Mouse (Mus musculus) C2C12 (cell line): ENCODE data around the gene Bphl.

Experiments used
- MAX ChIP-seq: IDR thresholded peaks from one replicate; pipeline ENCODE4 v1.6.1; 2011; ENCODE audit warnings: mild to moderate bottlenecking, control low read depth
- USF1 ChIP-seq: IDR thresholded peaks from one replicate; pipeline ENCODE4 v1.6.1; 2011; ENCODE audit warnings: low read depth, mild to moderate bottlenecking, control low read depth, moderate library complexity

DNA sequence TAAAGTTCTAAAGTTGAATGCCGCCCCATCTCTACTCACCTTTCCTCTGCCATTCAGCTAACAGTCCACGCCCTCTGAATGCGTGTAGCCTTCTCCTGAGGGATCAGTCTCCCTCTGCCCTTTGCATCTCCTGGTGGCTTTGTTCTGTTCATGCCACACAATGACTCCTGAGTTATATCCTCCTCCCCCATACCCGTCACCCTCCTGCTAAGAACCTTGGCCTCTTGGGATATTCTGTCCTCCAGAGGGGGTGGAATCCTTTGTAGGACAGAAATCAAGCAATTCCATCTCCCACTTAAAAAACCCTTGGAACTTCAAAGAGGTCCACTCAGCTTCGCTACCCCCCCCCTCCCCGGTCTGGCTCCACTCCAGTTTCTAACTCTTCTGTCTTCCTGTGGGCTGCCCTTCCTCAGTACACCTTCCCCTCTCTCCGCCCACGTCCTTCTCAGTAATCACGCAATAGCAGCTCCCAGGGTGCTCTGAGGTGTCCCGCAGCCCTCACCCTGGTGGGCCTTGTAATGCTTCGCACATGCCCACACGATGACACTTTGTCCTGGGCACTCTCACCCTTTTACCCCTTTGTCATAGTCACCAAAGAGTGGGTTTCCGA, 16.4 kb downstream of the Bphl start:
- no peak for TF ChIP-seq MAX
- TF ChIP-seq USF1: no peak
